Mouse (Mus musculus): ENCODE results near the gene Tnfsf15. TPM values are rescaled to one million over a fixed set of nuclear protein-coding genes. Genes with fewer than 3 reads are reported as not detected.

The Tnfsf15 gene
- total RNA-seq, 4 experiments from 2014 or later = 0.25 TPM; not detected in 3

DNA sequence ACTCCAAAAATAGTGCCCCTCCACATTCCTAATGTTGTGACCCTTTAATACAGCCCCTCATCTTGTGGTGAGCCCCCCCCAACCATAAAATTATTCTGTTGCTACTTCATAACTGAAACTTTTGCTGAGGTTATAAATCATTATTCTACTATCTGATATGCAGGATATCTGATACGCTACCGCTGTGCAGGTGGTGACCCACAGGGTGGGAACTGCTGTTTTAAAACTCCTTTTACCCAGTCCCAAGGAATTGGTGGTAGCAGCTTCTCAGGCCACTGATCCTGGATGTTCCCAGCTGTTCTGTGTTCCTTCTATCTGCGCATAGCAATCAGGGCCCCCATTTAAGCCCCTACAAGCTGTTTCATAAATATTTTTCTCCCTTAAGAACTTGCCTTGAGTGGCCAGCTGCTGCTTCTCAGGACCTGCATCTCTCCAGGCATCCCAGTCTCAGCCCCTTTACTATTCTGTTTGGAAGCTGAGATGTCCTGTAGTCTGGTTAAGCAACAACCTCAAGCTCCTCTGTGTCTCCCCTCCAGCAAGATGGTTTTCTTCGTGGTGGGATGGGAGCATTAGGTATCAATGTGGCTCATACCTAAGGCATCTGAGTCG lies 2.0 kb downstream of the Tnfsf15 start:
- no peak for DNase-seq (ENCODE audit: low spot score in 2 of 2)

DNA sequence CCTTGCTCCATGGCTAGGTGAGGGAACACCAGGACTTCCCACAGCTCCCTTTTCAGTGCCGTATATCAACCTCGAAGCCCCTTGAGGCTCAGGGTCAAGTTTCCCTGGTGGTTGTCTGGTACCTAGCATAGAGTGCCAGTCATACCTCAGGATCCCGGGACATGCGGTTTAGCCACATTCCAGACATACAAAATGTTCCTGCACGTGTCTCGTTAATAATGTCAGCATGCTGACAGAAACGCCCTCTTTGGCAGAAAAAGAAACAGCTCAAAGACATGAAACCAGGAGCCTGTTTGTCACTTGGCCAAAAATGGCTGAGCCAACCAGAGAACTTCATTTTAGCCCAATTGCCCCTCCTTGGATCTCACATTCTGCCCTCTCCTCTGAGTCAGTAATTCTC lies 2.8 kb downstream of the Tnfsf15 start:
- DNase-seq (ENCODE audit: low spot score in 2 of 2) = no peak

DNA sequence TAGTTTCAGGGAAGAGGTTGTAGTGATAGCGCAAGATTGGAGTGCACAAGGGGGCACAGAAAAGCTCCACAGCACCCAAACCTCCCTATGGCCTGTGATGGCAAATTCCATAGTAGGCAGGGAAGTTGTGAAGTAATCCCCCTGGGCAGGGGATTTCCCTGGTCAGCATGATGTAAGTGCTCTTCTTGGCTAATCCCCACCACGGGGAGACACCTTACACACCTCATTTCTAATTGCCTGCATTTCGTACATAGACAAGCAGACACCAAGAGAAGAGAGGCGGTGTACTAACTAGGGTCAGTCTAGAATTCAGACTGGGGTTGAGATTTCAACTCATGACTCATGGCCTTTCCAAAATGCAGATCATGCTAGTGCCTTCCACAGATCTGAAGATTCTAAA lies 4.2 kb downstream of the Tnfsf15 start:
- DNase-seq (ENCODE audit: low spot score in 2 of 2) = no peak

DNA sequence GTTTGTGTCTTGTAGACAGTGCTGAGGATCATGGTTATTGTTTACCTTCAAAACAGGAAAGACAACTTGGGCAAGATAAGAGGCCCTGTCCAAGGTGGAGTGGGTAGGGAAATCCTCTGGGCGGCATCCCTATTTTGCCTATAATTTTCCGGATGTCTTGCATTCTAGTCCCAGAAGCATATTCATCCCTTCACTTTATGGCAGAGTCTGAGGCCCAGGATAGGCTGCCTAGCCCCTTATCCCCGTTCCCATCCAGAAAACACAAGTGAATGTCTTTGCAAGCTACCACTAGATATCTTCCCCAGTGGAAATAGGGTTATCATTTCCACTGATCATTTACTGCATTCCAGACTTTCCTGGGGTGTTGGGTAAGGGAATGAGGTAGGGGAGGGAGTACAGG lies 4.9 kb downstream of the Tnfsf15 start:
- no peak for DNase-seq (ENCODE audit: low spot score in 2 of 2)

DNA sequence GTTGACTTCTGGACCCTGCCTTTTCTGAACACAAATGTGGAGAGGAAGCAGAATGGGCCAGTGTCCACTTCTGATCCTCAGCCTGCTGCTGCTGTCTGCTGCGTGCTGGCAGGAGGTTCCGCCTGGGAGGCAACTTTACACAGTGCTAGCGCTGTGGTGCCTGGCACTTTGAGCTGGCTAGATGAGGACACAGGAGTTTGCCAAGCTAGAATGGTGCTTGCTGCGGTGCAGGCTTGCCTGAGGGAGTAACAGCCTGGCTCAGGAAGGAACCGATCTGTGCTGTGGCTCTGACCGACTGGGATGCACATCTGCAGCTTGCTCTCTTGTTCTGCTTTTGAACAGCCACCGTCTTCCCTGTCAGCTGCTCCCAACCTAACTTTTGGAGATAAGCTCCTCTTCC lies 5.4 kb downstream of the Tnfsf15 start:
- DNase-seq (ENCODE audit: low spot score in 2 of 2) = no peak

DNA sequence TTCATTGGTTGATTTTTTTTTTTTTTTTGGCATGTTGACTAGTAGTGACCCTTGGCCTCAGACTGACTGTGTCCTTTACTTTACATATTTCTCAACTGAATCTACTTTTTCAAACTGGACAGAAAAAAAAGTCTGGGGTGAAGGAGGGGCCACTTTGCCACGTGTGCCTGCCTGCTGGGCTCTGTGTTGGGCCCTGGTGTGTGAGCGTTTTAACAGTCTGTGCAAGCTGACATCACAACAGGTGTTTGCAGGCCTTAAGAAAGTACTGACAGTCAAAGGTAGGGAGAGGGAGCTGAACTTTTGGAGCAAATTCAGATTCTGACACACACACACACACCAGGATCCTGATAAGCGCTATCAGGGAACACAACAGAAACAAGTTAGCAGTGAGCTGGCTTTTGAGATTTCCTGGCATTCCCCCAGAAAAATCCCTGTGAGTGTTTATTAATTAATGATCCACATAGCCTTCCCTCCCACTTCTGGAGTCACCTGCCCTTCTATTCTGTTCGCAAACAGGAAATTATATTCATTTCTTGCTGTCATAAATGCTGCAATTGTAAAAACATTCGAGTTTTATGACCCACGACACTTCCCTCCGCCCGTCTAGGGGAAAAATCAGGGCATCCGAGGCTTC lies 6.4 kb downstream of the Tnfsf15 start:
- DNase-seq (ENCODE audit: low spot score in 2 of 2) = no peak

DNA sequence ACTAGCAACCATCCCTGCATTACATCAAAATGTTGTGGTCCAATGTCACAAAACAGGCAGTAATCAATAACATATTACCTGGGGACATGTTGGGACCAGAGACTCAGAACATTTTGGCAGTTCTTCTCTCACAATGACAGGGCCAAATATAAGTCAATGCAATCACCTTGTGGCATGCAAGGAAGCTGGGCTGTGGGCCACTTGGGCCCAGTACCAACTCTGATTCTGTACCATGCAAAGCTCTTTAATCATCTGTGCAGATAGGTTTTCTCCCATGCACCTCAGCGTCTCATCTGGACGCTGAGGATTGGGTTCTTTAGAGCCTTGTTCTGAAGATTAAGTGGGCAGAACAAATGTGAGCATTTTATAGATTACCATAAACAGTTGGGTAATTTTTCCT lies 13.6 kb downstream of the Tnfsf15 start:
- no peak for DNase-seq (ENCODE audit: low spot score in 2 of 2)

DNA sequence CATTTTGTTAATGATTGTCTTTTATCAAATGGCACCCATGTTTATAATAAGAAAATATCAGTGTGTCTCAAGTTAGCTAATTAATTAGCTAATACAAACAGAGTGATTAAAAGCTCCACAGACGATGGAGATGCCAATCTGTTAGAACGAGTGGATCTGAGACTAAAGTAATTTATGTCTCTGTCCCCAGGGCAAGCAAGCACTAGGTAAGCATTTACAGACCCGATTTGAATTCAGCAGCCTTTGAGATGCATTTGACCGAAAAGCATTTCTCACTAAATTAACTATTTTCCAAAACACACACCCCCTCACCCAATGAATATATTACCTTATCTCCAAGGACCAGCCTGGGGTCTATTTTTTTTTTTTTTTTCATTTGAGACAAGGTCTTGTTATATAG lies 18.2 kb downstream of the Tnfsf15 start:
- DNase-seq (ENCODE audit: low spot score in 2 of 2) = no peak

DNA sequence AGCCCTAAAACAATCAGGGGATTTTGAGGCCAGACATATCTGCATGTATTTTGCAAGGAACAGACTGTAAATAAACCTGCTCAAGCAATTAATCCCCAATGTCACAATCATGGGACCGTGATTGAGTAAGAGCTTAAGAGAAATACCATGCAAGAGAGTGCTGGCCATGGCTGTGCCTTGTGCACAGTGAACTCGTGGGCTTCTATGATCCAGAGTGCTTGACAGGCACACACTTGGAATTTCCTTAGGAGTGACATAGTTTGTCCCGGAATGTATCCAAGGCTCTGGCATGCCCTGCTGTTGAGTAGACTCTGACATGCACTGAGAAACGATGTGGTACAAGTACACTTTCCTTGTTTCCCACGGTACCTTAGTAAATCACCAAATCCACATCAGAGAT lies 18.9 kb downstream of the Tnfsf15 start:
- DNase-seq (ENCODE audit: low spot score in 2 of 2) = no peak

DNA sequence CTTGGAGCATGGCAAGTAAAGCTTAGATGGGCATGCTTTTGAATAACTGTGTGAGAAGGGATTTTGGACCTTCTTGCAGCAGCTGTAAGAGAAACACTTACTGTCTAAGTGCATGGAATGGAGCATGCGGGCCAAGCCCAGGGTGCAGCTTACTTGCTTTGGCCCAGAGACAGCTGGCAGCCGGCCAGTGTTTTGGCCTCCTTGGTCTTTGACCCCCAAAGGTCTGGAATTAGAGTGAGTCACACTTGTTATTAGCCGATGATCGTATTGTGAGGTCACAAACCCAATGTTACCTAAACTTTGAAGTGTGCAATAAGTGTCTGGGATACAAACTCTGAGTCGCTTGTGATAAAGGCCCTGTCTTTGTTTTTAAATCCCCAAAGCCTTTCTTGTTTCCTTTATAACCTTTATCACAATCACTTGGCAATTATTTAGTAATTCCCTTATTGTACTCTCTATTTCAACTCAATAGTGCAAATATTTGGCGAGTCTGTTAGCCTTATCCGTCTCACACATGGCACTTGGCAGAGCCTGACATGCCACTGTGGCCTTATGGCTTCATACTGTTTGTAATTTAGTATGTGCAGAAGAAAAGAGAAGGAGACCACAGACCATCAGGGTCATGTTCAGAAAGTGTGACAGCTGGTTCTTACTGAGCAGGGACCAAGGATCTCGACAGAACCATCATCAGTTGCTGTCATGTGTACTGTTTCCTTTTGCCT lies 26.8 kb downstream of the Tnfsf15 start:
- DNase-seq (ENCODE audit: low spot score in 2 of 2) = no peak

DNA sequence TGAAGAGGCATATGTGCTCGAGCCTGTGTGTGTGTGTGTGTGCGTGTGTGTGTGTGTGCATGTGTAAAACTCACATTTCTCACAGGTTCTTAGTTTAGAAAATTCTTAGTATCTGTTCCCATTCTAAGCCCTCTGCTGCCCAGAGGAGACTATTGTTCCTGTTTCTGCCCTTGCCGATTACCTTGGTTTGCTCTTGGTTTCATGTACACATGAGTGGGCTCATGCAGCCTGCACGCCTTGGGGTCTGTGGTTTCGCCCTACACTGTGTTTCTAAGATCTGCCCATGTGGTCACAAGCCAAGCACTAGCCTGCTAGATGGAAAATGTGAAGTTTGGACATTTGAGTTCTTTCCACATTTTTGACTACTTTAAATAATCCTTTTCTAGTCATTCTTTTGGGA lies 33.0 kb downstream of the Tnfsf15 start:
- no peak for DNase-seq (ENCODE audit: low spot score in 2 of 2)

DNA sequence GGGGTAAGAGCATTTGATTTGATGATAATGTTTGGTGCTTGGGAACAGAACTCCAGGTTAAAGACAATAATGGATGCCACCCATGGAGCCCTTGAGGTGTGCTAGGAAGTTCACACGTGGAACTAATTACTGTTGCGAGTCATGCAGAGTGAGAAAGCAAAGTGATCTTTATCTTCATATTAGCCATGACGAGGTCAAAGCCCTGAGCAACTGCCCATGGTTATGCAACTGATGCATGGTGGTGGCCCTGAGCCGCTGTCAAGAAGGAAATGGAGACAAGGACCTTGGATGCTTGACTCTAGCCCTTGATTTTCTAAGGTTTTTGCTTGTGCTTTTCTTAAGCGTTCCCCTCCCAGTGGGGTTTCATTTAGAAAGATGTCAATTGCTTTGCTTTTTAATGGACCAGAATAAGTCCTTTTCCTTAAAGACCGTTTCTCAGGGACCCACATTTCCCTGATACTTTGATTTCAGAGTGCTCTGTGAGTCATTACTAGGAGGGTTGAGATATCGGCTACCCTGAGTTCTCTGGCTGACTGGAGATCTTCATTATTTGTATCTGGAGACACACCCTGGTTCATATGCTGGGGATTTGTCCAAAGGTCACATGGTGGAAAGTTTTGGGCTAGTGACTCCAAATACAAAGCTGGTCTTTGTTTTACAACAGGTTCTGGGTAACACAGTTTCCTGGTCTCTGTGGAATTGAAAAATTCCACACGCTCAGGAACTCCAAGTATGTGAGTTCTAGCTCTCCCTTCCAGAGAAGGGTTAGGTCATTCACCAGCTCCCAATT lies 34.3 kb downstream of the Tnfsf15 start:
- DNase-seq (ENCODE audit: low spot score in 2 of 2) = no peak

DNA sequence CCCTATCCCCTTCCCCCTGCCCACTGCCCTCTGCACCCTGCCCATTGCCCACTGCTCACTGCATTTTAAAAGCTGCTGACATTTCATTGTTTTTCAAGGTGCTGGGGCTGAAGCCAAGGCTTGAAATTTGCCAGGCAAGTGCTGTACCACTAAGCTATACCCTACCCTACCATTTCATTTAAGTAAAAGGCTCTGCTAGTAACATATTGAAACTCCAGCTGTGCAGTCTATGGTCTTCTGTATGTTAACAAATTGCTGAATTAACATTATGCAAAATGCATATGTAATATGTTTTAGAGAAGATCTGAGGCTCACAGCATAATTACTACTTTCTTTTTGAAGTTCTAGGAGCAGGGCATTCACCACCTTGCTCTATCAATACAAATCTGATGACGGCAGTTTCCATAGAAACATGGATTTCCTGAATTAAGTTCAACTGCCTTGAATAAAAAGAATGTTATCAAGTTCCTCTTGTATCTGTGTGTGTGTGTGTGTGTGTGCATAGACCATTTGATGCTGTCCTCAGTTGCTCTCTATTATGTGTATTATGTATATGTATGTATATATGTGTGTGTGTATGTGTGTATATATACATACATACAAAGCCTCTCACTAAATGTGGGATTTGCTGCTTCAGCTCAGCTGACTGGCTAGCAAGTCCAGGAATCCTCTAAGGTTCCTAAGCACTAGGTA lies 38.5 kb downstream of the Tnfsf15 start:
- no peak for DNase-seq (ENCODE audit: low spot score in 2 of 2)

DNA sequence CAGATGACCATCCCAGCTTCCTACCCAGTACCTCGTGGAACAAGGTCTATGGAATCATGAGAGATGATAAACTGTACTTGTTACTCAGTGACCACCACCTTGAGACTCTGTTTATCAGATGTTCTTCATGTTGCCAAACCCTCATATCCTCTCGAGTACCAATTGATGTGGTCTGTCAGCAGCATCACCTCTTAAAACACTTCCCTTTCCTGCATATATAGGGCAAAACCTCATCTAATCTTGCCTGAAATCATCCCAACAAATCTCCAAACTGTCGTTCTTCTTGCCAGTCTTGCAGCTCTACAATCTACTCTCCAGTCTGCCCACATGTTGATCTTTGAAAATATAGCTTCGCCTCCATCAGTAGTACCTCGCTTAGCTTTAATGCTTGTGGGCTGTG lies 40.7 kb downstream of the Tnfsf15 start:
- no peak for DNase-seq (ENCODE audit: low spot score in 2 of 2)

DNA sequence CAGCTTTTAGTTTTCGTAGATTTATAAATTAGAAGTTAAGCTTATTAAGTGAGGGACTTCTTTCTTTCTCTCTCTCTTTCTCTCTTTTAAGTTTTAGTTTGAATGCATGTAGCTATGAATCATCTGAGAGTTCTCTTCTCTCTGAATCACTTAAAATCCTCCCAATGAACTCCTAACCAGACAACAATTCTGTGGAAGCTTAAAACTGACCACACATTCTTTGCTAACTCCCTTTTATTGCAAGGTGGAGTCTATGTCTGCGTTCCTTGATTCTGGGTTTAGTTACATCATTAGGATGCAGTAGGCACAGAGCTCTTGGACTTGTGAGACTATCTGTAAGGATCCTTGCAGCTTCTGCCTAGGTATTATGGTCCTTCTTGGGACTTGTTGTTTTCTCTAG lies 41.2 kb downstream of the Tnfsf15 start:
- DNase-seq (ENCODE audit: low spot score in 2 of 2) = no peak

DNA sequence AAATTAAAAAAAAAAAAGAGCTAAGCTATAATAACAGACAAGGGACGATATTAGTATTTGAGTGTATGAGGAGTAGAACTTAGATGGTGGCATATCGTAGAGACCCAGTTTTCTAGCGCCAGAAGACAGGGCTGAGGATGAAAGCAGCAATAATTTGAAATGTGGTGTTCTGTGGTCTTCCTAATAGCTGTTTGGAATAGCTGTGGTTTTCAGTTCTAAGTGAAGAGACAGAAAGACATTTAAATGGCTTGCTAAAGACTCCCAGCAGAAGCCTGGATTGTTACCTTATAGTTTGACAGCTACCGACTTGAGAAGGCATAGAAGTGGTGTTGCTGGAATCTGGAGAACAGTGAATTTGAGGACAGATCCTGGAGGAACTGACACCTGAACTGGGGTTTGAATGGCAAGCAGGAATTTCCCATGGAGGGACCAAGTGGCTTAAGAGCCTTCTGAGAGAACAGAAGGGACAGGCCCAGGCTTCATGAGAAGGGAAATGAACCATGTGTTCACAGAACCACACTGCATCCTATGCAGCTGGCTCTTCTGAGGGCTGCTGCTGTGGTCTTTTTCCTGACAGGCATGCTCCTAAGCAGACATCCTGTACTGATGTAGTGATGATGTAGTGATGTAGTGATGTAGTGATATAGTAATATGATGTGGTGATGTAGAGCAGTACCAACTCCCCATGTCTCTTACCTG lies 42.8 kb downstream of the Tnfsf15 start:
- no peak for DNase-seq (ENCODE audit: low spot score in 2 of 2)

DNA sequence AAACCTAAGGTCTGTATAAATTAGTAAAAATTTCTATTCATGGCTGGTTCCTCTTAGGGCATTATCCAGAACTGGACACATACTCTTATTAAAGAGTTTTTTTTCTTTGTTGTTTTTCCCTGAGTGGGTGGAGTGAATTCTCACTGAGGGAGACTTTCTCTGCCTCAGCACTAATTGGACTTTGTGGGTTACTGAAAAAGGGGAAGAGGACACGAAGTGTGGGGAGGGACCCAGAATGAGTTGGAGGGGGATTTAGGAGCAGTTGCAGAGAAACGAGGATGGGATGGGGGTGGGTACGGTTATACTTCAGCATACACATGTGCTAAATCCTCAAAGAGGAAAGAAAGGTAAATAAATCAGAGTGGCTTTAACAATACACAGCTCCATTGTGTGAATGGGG lies 45.2 kb downstream of the Tnfsf15 start:
- no peak for DNase-seq (ENCODE audit: low spot score in 2 of 2)

DNA sequence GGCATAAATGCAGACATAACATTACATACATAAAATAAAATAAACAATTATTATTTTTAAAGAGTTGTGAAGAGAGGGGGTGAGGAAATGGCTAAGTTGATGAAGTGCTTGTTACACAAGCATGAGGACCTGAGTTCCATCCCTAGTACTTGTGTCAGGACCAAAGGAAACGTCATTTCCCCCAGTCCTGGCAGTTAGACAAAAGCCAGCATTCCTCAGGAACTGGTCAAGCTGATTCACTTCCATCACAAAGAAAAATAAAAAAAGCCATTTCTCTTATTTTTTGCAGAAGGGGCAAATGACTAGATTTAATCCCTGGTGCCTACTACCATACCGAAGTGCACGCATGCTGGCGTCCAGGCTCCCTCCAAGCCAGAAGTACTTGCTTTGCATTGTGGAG lies 48.0 kb downstream of the Tnfsf15 start:
- no peak for DNase-seq (ENCODE audit: low spot score in 2 of 2)

DNA sequence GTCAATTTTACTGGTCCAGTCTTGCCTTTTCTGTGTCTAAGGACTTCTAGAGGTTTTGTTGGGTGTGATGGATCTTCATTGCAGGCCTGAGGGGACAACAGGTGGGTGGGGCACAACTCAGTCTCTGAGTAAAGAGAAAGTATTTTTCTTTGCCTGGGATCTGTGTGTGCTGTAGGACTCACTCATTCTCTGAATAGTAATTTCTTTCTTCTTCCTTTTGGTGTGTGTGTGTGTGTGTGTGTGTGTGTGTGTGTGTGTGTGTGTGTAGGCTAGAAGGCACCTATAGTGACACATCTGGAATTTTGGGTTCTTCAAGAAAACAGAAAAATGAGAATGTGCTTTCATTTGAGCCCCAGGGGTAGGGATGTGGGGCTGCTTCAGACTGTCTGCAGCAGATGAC lies 52.6 kb downstream of the Tnfsf15 start:
- DNase-seq (ENCODE audit: low spot score in 2 of 2) = no peak

DNA sequence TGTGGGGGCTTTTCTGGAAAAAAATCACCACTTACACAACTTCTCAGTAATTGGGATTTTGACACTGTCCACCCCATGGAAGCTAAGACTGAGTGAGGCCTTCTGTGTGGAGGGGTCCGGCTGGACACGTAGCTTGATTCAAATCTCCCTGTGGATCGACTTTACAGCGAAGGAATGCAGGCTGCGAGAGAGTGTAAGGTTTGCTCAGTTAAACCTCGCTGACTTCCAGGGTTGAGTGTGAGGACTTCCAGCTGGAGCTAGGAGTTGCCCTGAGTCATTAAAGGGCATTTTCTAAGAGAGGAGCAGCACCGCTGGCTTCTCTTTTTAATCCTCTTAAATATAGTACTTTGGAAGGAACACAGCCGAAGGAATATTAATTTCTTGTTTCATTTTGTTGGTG lies 57.5 kb downstream of the Tnfsf15 start:
- no peak for DNase-seq (ENCODE audit: low spot score in 2 of 2)

DNA sequence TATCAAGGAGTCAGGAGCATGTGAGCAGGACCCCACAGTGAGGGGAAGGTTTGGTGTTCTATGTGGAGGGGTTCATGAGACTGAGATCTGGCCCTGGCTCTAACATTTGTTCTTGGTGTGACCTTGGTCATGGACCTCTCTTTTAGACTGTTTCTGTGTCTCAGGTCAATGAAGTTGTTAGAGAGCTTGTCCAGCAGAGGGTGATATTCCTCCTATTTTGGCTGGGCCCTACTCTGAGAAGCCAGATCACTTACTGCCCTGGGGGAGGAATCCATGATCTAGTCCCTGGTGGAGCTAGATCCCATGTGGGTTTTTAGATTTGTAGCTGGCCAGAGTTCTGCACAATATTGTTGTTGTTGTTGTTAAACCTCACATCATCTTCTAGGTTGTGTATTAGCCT lies 58.8 kb downstream of the Tnfsf15 start:
- DNase-seq (ENCODE audit: low spot score in 2 of 2) = no peak
